Mouse (Mus musculus) thymus, postnatal 0 days (tissue): Measurements from ENCODE around the gene Eva1c. TPM values are rescaled to one million over a fixed set of nuclear protein-coding genes. Genes with fewer than 3 reads are reported as not detected.
A peak's percentile ranks its signal among the peaks of the same experiment; 100 is the strongest.

Source experiments
- DNase-seq: peaks from one replicate; pipeline ENCODE4 v3.0.0-alpha.2; 2015; ENCODE audit warnings: low spot score
- polyA plus RNA-seq: library from polyadenylated mRNA; unstranded; fragments of >200 nt; fragmentation: Nextera tagmentation; extraction: Ambion mirVana; gene quantifications from 2 replicates; pipeline ENCODE4 v1.2.1, GENCODE M21; 2015

The Eva1c gene
- polyA plus RNA-seq = 0.35 and 0.62 TPM in 2 replicates

DNA sequence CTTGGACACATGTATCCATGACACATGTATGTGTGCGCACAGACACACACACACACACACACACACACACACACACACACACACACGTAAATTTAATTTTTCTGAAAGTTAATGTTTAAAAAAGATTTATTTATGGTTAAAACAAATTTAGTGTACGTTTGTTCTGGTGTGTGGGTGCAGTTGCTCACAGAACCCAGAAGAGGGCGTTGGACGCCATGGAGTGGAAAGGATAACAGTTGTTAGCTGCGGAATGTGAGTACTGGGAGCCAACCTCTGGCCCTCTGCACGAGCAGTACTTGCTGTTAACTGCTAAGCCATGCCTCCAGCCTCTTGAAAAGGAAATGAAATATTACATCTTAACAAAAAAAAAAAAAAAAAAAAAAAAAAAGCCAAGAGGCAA lies at the start of gene Eva1c:
TSS of gene Eva1c (plus strand) at position 263 of the 400 bp plus-strand sequence.
- no peak for DNase-seq

DNA sequence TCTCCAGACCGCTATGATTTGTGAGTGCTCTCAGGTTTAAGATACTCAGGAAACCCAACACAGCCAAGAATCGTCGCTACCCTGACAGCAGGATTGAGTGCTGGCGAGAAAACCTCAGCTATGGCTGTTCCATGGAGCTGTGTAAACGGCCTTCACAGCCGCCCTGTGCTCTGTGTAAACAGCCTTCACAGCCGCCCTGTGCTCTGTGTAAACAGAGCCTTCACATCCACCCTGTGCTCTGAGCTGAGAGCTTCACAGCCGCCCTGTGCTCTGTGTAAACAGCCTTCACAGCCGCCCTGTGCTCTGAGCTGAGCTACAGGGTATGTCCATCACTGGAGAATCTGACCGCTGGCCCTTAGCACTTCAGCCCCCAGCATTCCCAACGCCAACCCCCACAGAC lies 46.7 kb upstream of the Eva1c start:
- no peak for DNase-seq

DNA sequence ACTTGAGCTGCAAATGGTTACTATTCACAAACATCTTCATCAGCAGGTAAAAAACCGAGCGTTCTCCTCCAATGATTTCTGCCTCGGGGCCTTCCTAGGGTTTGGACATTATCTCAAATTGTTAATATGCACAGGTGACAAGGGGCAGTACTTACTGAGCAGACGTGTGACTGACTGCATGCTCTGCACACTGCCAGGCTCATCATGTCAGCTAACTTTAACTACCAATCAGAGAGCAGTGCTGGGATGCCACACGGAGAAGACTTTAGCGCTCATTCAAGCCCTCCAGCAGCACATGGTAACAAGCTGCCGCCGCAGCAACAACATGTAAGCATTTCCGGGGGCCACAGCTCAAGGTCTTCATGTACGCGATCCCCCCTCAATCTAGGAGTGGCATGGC lies 43.2 kb upstream of the Eva1c start:
- no peak for DNase-seq

DNA sequence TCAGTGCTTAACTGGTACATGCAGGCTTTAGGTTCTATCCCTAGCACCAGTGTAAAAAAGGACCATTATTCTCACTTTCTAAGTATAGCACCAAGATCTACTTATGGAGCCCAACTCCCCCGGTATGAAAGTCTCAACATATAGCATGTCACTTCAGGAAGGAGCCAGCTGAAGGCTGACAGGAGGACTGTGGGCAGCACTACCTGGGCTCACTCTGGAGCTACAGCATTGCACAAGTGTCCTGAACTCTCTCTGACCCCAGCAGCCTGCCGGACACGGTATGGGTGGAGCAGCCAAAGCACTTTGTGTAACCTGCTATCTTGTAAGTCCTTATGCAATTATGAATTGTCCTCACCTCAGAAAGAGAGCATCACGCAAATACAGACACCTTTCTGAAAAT lies 41.3 kb upstream of the Eva1c start:
- DNase-seq = no peak

DNA sequence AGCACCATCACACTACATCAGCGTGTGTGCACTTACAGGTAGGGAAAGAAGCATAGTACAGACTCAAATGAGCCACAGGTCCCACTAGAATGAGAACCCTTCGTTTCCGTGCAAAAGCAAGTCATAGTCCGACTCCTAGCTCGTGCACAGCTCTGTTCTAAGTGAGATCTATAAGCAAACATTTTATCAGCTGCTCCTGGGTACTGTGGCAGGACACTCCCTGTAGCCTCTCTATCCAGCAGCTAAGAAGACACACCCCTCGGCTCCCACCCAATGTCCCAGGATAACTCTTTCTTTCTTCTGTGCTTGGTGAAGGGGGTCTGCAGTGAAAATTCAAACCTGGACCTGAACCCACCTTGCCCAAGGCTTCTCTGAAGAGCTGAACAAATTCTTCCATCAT lies 37.9 kb upstream of the Eva1c start:
- no peak for DNase-seq

DNA sequence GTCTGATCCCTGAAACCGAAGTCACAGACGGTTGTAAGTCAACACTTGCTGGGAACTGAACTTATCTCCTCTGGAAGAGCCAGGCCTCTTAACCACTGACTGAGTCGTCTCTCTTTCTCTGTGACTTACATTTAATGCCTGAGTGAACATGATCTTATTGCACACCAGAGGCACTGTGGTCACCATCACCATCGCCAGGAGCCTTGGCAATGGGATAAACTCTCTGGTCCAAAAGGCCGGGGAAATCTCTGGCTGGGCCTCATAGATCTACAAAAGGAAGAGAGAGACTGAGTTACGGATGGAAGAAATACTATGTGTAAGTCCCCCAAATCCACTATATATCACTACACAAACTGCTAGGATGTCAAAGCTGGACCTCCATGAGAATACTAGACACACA lies 35.6 kb upstream of the Eva1c start:
- no peak for DNase-seq

DNA sequence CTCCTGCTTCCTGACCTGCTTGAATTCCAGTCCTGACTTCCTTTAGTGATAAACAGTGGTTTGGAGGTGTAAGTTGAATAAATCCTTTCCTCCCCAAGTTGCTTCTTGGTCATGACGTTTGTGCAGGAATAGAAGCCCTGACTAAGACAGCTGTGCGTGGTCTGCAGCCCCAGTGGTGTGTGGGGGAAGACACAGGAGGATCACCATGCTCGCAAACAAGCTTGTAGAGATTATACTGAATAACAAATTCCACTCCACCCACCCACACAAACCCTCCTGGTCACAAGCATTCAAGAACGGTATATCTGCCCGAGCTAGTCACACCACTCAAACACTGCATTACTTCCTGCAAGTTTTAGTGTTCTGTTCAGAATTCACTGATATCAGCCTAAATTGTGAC lies 34.5 kb upstream of the Eva1c start:
- DNase-seq = no peak

DNA sequence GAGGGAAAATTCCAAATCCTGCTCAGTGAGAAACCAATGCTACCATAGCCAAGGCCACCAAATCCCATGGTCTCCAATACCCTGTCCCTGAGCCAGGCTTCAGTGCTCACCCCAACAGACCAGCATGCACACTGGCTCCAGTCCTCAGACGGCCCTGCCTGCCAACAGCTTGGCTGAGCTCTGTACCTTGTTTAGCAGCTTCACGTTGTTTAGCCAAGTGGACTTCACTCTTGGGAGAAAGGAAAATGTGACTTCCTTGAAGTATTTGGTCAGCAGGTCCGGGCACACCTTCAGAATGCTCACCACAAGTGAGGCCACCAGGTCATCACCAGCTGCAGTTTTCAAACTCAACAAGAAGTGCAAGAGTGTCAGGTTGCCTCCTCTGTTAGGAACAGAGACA lies 34.0 kb upstream of the Eva1c start:
- DNase-seq = no peak

DNA sequence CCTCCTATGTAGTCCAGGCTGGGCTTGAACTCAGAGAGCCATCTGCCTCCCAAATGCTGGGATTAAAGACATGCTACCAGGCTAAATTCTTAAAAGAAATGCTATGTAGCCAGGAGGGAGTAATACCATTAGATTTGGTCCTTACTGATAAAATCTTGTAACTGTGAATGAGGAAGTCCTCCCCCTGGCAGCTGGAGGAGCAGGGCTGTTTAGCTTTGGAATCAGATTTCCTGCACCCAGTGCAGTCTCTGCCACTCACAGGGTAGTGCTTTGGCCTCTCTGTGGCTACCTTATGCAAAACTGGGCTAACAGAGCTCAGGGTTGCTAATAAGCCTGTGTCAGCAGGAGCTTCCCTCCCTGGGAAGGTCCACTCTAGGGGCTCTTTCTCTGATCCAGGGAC lies 31.8 kb upstream of the Eva1c start:
- DNase-seq = no peak

DNA sequence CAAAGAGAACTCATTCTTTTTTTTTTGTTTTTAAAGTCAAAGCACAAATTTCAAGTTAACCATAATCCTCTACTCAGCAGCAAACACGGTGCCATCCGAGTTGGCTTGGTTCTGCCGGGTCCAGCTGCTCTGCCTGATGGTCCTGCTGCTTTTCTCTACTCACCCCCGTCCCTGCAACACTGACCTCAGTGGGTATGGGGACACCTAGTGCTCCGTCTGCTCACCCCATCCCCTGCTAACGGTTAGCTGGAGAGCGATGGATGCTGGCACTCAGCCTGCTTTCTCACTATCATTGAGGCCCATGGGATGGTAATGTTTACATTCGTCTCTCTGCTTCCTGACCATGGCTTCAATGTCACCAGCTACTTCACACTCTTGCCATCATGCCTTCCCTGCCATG lies 28.1 kb upstream of the Eva1c start:
- no peak for DNase-seq

DNA sequence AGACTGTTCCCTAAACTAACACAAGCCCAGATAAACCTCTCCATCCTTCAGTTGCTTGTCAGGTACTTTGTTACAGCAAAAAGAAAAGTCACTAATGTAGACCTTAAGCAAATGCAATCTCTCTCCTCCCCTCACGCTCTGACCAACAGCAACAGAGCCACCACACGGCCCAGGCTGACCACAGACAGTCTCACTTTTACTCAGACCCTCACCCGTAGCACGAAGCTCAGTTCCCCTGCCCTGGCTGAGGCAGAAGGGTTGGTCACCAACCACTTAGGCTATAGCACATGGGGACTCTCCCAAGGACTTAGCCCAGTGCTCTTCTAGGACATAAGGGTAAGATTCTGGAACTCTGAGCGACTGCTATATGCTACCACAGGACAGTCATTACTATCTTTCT lies 27.7 kb upstream of the Eva1c start:
- no peak for DNase-seq

DNA sequence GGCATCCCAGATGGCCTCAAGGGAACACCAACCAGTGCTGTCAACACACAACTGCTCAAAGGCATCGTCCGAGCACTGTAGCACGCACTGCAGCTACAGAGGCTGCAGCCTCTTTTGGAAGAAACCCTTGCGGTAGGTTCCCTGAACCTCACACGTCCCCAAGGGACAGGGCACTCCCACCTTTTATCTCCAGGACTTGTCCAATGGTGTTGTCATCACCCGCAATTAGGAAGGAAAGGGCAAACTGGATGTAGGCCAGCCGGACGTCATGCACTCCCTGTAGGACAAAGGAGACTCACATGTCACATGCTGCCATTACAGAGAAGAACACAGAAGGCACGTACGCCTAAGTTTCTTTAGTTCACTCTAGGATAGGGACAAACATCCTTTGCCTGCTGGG lies 26.7 kb upstream of the Eva1c start:
- DNase-seq = no peak

DNA sequence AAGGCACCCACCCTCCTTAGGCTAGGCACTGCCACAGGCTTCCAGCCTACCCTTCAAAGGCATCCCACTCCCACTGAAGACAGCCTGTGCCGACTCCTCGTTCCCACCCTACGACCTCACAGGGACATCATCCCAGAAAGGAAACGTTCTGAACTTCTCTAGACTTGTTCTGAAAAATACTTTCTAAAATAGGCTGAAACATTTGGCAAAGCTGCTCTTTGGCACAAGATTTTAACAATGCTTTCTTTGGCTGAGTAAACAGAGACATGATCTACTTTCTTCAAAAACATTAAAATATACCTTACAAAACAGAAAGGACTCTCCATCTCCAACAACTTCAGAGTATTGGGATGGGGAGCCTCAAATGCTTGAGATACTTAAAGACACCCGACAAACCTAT lies 25.3 kb upstream of the Eva1c start:
- no peak for DNase-seq

DNA sequence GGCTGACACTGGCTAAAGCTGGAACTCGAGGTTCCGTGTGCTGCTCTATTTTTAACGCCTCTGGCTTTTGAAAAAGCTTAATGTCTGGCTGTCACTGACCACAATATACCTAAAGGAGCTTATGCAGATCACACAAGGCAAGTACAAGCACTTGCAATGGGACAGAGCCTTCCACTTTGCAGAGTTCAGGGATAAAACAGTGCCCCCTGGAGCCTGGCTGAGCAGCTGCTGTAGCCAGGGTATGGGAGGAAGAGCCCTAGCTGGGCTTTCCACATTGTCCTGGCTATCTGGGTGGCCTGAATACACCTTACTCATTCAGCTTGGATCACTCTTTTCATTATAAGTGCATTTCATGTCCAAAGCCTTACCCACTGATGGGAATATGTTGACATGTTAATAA lies 24.6 kb upstream of the Eva1c start:
- peak; percentile 5 for DNase-seq

DNA sequence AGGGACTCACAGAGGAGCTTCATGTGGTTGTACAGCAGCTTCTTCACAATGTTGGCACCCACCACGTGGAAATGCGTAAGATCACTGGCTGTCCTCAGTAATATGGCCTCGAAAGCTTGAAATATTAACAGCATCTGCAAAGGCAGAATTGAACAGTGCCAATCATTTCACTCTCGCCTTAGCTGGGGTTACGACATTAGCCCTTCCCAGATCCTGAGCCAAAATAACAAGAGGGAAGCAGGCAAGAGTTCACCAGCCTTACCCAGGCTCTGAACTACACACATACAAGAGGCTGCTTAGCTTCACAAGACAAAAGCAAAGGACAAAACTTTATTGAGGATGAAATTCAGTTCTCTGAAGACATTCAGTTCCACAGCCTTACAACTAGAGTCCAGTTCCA lies 22.1 kb upstream of the Eva1c start:
- no peak for DNase-seq

DNA sequence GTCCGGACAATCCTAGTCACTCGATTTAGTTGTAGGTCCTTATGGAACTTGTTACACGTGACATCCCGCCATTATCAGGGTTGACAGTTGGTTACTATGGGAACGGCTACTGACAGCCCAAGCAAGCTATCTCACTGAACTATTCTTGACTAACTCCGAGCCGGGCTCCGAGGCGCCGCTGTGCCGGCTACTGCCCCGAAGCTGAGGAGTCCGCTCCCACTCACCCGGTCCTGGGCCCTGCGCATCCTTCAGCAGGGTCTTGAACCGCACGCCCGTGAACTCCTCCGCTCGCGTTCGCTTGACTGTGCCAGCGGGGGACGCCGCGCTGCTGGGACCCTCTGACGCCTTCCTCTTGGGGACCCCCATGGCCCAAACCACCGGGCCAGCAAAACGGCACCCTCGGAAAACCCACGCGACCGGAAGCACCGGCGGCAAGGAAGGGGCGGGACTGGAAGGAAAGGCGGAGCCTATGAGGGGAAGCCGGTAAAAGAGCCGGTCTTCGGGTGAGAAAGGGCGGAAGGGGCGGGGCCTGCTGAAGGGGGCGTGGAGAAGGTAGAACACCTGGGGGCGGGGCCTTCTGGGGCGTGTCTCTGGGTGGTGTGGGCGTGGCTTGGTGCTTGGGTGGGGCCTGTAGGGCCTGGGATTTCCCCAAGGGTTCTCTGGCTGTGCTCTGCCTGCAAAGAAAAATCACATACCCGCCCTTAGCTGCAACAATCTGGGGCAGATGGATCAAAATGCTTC lies 16.4 kb upstream of the Eva1c start, which contains the start of gene Urb1:
TSS of gene Urb1 (minus strand) at position 439 of the 741 bp plus-strand sequence.
- DNase-seq = peak; percentile 95

DNA sequence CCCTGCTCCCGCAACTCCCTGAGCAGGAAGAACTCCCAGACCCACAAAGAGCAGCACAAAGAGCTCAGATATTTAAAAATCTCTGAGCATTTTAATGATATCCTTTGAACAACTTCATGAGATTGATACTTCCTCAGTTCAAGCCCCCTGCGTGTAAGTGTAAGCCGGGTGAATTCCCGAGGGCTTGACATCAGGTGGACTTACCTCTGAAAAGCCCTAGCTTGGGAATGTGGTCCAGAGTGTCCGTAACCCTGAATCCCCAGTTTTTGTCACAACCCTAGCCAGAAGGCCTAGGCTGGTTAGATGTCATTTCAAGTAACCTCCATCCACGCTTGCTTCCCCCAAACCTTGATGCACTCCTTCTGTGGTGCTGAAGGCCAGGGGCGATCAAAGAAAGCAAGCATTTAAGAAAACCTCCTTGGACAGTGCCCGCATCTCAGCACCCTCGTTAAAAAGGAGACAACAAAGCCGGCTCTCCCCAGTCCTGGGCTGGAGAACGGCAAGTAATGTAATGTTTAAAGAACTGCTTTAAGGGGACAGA lies 15.7 kb upstream of the Eva1c start:
- no peak for DNase-seq

DNA sequence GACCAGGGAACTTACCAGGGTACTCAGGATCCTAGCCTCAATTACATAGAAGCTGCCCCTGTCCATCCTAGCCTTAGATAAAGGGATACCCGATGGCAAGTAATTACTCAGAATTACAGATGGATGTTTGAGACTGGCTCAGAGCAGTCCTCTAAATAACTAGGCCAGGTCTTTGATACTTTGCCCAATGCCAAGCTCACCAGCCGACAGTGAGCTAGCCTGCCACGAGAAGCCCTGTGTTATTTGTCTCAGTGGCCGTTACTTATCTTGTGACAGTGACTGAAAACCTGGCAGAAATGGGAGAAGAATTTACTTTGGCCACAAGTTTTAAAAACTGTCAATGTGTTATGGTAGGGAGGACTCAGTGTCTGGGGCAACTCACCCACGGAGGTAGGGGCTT lies 14.4 kb upstream of the Eva1c start:
- DNase-seq = no peak

DNA sequence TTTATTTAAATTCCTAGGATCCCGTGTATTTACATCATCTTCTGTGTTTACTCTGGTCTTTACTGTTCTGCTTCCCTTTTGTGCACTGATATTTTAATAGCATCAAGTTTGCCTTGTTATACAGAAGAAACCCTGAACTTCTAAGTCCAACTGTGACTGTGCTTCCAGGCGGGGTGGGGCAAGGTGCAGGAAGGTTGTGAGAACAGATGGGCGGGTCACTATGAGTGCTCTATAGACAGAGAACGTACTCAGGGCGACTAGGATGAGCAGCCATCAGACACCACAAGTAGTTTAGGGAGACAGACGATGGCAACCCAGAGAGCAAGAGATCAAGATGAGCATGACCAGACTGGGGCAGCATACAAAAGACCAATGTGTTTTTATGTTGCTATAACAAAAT lies 6.2 kb upstream of the Eva1c start:
- no peak for DNase-seq

DNA sequence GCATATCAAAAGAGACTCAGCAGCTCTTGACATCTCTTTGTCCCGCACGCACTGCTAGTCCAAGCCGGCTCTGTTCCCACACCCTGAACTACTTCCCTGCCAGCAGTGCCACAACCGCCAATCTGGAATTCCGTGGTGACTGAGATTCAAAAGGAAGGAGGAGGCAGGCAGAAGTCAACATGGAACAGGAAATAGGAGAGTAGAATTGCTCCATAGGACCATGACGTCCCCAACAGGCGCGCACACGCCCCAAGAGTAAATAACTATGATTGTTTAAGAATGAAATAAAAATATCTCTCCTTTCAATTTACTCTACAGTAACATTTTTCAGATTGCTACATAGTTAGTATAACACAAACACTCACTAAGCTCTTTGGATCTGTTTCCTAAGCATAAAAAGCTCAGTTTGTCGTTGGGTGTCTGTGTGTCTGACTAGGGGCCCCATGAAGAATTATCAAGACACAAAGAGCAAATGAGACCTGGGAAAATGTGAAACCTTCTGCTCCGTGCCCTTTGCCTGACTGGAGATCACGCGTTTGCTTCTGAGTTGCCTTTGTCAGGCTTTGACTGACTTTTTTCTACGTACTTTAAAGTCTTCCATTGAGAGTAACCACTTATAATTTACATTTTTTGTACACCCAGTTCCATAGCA lies 5.3 kb upstream of the Eva1c start:
- no peak for DNase-seq

DNA sequence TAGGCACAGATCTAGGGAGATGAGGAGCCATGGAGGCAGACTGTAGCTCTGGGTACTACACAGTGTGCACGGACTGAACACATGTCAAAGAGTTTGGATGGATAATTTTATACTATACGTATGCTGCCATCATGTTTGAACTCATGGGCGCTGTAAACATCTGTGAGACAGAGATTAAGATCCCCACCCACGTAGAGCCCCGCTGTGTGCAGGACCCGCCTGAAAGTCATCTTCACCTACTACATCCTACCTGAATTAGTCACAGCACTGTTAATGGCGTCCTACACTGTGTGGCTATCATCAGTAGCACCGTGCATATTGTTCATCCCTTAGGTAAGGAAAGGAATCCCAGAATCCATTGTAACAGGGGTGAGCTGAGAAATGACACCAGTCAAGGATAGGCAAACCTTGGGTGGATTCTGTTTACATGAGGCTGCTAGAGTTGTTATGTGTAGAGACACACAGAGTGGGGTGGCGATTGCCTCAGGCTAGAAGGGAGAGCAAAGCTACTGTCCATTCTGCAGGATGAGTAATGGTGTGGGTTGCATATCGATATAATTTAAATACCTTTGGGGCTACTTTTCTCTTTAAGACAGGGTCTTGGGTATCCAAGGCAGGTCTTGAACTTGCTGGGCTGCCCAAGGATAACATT lies 4.1 kb upstream of the Eva1c start:
- DNase-seq = no peak

DNA sequence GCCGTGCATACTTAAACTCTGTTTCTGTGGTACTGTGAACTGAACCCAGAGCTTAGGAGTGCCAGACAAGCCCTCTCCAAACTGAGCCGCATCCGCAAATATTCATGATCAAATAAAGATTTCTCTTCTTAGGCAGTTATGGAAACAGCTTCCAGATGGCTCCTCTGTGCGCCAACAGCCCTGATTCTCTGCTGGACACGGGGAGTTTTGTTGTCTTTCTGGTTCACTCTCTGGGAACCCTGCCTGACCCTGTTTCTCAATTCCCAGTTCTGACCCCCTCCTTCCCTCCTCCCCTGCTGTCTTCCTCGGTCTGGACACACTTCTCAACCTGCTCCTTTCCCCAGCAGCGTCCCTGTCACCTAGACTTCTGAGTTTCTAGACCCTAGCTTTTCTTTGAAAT lies 3.5 kb upstream of the Eva1c start:
- no peak for DNase-seq
